Comparison of ENCODE assay signal across 24 mouse cellular contexts in genomic region chr9:85772280-85772679, GRCm38 (mm10). TPM values are rescaled to one million over a fixed set of nuclear protein-coding genes. Genes with fewer than 3 reads are reported as not detected.
DNase-seq lines count a peak whose midpoint lies in the region; ATAC-seq and TF ChIP-seq lines count a peak whose summit lies in the region.
"Had no signal": no experiment of that assay in that cellular context is flagged by ENCODE, and none has a peak within 500 bp of the region (broad histone marks: within the 10 kb centered on the region; RNA-seq: fewer than 3 reads in every experiment).

No protein-coding gene starts in this region.

- in situ Hi-C loops in CH12.LX (cut with MboI; ENCODE audit: low pct_ligation_motif_present, low pct_unique_long_range_greater_than_20kb, low sequenced_read_pairs), result no loop called here

- H3K79me2 ChIP-seq in CH12.LX (replicated peaks; ENCODE audit: control insufficient read depth, extremely low read depth, insufficient read depth, poor library complexity, severe bottlenecking), result no peaks in the 10 kb centered on the region

- no peak overlapping the region for H3K27ac ChIP-seq in CH12.LX (ENCODE audit: insufficient read depth, low read depth)
- no peak overlapping the region for H3K27ac ChIP-seq in layer of hippocampus, adult 2 months
- H3K27ac ChIP-seq: embryonic facial prominence, embryonic 12.5 days; forebrain, embryonic 13.5 days; heart, adult 2 months; heart, embryonic 15.5 days; hindbrain, embryonic 10.5 days; hindbrain, embryonic 15.5 days had no signal

- no peaks in the 10 kb centered on the region for H3K9me3 ChIP-seq in CH12.LX (replicated peaks; ENCODE audit: low read length)
- H3K9me3 ChIP-seq: embryonic facial prominence, embryonic 12.5 days; forebrain, embryonic 13.5 days; heart, embryonic 15.5 days; hindbrain, embryonic 10.5 days; hindbrain, embryonic 15.5 days had no signal

- H3K4me3 ChIP-seq in CH12.LX (replicated peaks in 1 of 3; ENCODE audit: low read depth in 2 of 3, low read length in 2 of 3, poor library complexity in 1 of 3), result no peak overlapping the region
- H3K4me3 ChIP-seq in layer of hippocampus, adult 2 months, result no peak overlapping the region
- no peak overlapping the region for H3K4me3 ChIP-seq in lung, adult 2 months (replicated peaks; ENCODE audit: extremely low read depth, low read depth, low read length)
- H3K4me3 ChIP-seq: embryonic facial prominence, embryonic 12.5 days; forebrain, embryonic 13.5 days; heart, adult 2 months; heart, embryonic 15.5 days; hindbrain, embryonic 10.5 days; hindbrain, embryonic 15.5 days had no signal

- H3K36me3 ChIP-seq in CH12.LX (replicated peaks in 1 of 2; ENCODE audit: control insufficient read depth in 1 of 2, insufficient read depth in 1 of 2, low read length in 1 of 2), result no peaks in the 10 kb centered on the region
- H3K36me3 ChIP-seq: embryonic facial prominence, embryonic 12.5 days; heart, embryonic 15.5 days; hindbrain, embryonic 10.5 days; hindbrain, embryonic 15.5 days had no signal

- H3K4me1 ChIP-seq in CH12.LX (ENCODE audit: control insufficient read depth in 1 of 2, insufficient read depth in 2 of 2), result no peaks in the 10 kb centered on the region
- H3K4me1 ChIP-seq in lung, adult 2 months (ENCODE audit: control insufficient read depth, insufficient read depth, low read length), result 0 out of 2 replicates have a peak, but pooled peaks cover 2% of the 10 kb centered on the region
- H3K4me1 ChIP-seq: embryonic facial prominence, embryonic 12.5 days; forebrain, embryonic 13.5 days; heart, embryonic 15.5 days; hindbrain, embryonic 10.5 days; hindbrain, embryonic 15.5 days had no signal

- no peak overlapping the region for H3K9ac ChIP-seq in CH12.LX (ENCODE audit: insufficient read depth, low read depth)
- H3K9ac ChIP-seq: embryonic facial prominence, embryonic 12.5 days; forebrain, embryonic 13.5 days; heart, embryonic 15.5 days; hindbrain, embryonic 15.5 days had no signal

- no peak for TF ChIP-seq CTCF in CH12.LX (conservative IDR thresholded peaks at IDR 0.05 in 1 of 2, IDR thresholded peaks at IDR 0.05 in 1 of 2; ENCODE audit: low read depth in 2 of 2, low read length in 2 of 2)
- TF ChIP-seq CTCF in layer of hippocampus, adult 2 months (conservative IDR thresholded peaks at IDR 0.05), result no peak
- TF ChIP-seq CTCF in lung, adult 2 months (IDR thresholded peaks at IDR 0.05; ENCODE audit: insufficient read depth, low read length), result no peak

- H3K4me2 ChIP-seq in CH12.LX (ENCODE audit: insufficient read depth, low read depth, poor library complexity, severe bottlenecking), result peak overlapping the region; percentile 11; the same call in 1 of the 2 replicates
- H3K4me2 ChIP-seq: embryonic facial prominence, embryonic 12.5 days; forebrain, embryonic 13.5 days; heart, embryonic 11.5 days; heart, embryonic 15.5 days; hindbrain, embryonic 15.5 days had no signal

- H3K27me3 ChIP-seq in CH12.LX (replicated peaks), result no peaks in the 10 kb centered on the region
- H3K27me3 ChIP-seq: embryonic facial prominence, embryonic 12.5 days; forebrain, embryonic 13.5 days; heart, embryonic 15.5 days; hindbrain, embryonic 15.5 days; Patski had no signal

- TF ChIP-seq RAD21 in CH12.LX (IDR thresholded peaks at IDR 0.05; ENCODE audit: low read depth, low read length), result no peak

- no peak for TF ChIP-seq EP300 in CH12.LX (IDR thresholded peaks at IDR 0.05; ENCODE audit: low read length)

- dilution Hi-C loops in CH12.LX (cut with MboI; ENCODE audit: extremely low pct_ligation_motif_present, extremely low pct_unique_long_range_greater_than_20kb, low sequenced_read_pairs), result no loop called here

- TF ChIP-seq POLR2A in CH12.LX (IDR thresholded peaks at IDR 0.05; ENCODE audit: low read depth, low read length), result no peak
- no peak for TF ChIP-seq POLR2A in lung, adult 2 months (IDR thresholded peaks at IDR 0.05; ENCODE audit: borderline replicate concordance, extremely low read depth, low read depth, low read length)

- ATAC-seq in erythroblast, adult 5-6 weeks (replicated peaks; ENCODE audit: low FRiP score, poor library complexity, severe bottlenecking), result peak; percentile 68
- ATAC-seq in megakaryocyte, adult 5-6 weeks (ENCODE audit: poor library complexity, severe bottlenecking), result 0 out of 2 replicates have a peak, but pooled peaks have one; percentile 26
- ATAC-seq: CD4-positive, CD25-positive, alpha-beta regulatory T cell, adult 4 months; forebrain, embryonic 13.5 days; Patski had no signal

- DNase-seq in 416B (ENCODE audit: low read depth) (peak; percentile 11), CH12.LX (ENCODE audit: extremely low read depth) (no peak)
- no peak for DNase-seq in layer of hippocampus, adult 2 months (ENCODE audit: low spot score in 2 of 2)
- DNase-seq in lung, postnatal 14 days, result no peak
- no peak for DNase-seq in lung, adult 2 months
- DNase-seq: adrenal gland, adult 8-10 months; adrenal gland, postnatal 36 days; B cell, adult 2 months; cerebellum, adult 2 months; cerebellum, postnatal 10 days; gastrocnemius, postnatal 36 days; heart, adult 2 months; heart, postnatal 14 days; kidney, adult 18-20 months had no signal

- WGBS in lung, adult 2 months, result 72% methylated on average over 12 of the region's 12 CpGs

TF ChIP-seq in CH12.LX, 34 proteins besides CTCF, POLR2A, EP300 and RAD21:
- TF ChIP-seq MAZ (IDR thresholded peaks at IDR 0.05; ENCODE audit: low read depth, low read length) (no peak), GABPA (IDR thresholded peaks at IDR 0.05; ENCODE audit: insufficient replicate concordance, low read depth, low read length) (no peak), CHD1 (IDR thresholded peaks at IDR 0.05; ENCODE audit: low read depth, low read length) (no peak), MAX (IDR thresholded peaks at IDR 0.05; ENCODE audit: low read length) (no peak), TCF12 (IDR thresholded peaks at IDR 0.05; ENCODE audit: low read depth, low read length) (no peak), E2F4 (IDR thresholded peaks at IDR 0.05; ENCODE audit: insufficient replicate concordance, low read depth, low read length) (no peak), ZMIZ1 (IDR thresholded peaks at IDR 0.05; ENCODE audit: low read depth, low read length) (no peak), RCOR1 (conservative IDR thresholded peaks at IDR 0.05; ENCODE audit: low read depth, low read length) (no peak), SIN3A (IDR thresholded peaks at IDR 0.05; ENCODE audit: low read length) (no peak), MEF2A (IDR thresholded peaks at IDR 0.05; ENCODE audit: borderline replicate concordance, low read depth, low read length) (no peak), BHLHE40 (IDR thresholded peaks at IDR 0.05; ENCODE audit: low read depth, low read length) (no peak), ETS1 (conservative IDR thresholded peaks at IDR 0.05; ENCODE audit: low read depth, low read length) (no peak), JUND (conservative IDR thresholded peaks at IDR 0.05; ENCODE audit: low read depth, low read length) (no peak), MXI1 (IDR thresholded peaks at IDR 0.05; ENCODE audit: low read depth, low read length) (no peak), MAFK (IDR thresholded peaks at IDR 0.05; ENCODE audit: insufficient replicate concordance, low read length) (no peak), SMC3 (IDR thresholded peaks at IDR 0.05; ENCODE audit: low read depth, low read length) (no peak), NRF1 (IDR thresholded peaks at IDR 0.05; ENCODE audit: low read depth, low read length) (no peak)

RNA-seq across cellular contexts. Expression of gene Ibtk, which starts 23.1 kb away (rescaled TPM):
- total RNA-seq in CH12.LX (2012; rRNA removed) (32.7 and 34.2 TPM in 2 replicates), CH12.LX (2014; rRNA removed) (40.6 and 44.2 TPM in 2 replicates)
- 37.8 and 41.3 TPM in 2 replicates for polyA plus RNA-seq in CH12.LX (2012; ENCODE audit: insufficient read length, low read depth)
- total RNA-seq in erythroblast, adult 5-6 weeks (2015; ENCODE audit: low replicate concordance), result 304 and 341 TPM in 2 replicates
- total RNA-seq in erythroblast, adult 5-6 weeks (2017; ENCODE audit: low replicate concordance), result 745 and 858 TPM in 2 replicates
- total RNA-seq in megakaryocyte, adult 5-6 weeks (2015), result 38.2 and 46.3 TPM in 2 replicates
- total RNA-seq in megakaryocyte, adult 5-6 weeks (2017), result 93.1 and 99.6 TPM in 2 replicates
- 10 to 100 TPM; 24.4 to 24.6 TPM for total RNA-seq in layer of hippocampus, adult 2 months (2021)
- polyA plus RNA-seq in lung, adult 2 months (2012; rRNA removed), result 3.0 and 5.4 TPM in 2 replicates
